Mouse (Mus musculus) heart, embryonic 16.5 days (tissue): ENCODE results near the gene Chst4. TPM values are rescaled to one million over a fixed set of nuclear protein-coding genes. Genes with fewer than 3 reads are reported as not detected.

ENCODE experiments used
- ATAC-seq: fragments of 200-750 bp; cut with Nextera tagmentation; replicated peaks from 2 replicates; pipeline ENCODE4 v1.8.0; 2017; ENCODE audit warnings: moderate number of reproducible peaks; ENCODE audit not compliant: insufficient read depth, low FRiP score; ENCODE audit errors: extremely low read depth
- H3K27ac ChIP-seq: fragments of 300-500 bp; sonication (generic); 2 replicates; pipeline ENCODE4 v1.5.1; 2014; ENCODE audit warnings: mild to moderate bottlenecking, low read length, control low read depth, moderate library complexity
- H3K27me3 ChIP-seq: fragments of 300-500 bp; sonication (generic); 2 replicates; pipeline ENCODE4 v1.6.1; 2014; ENCODE audit warnings: low read length, mixed read lengths; ENCODE audit not compliant: control insufficient read depth, insufficient read depth
- H3K36me3 ChIP-seq: fragments of 300-500 bp; sonication (generic); 2 replicates; pipeline ENCODE4 v1.6.1; 2014; ENCODE audit not compliant: control insufficient read depth, insufficient read depth
- H3K4me1 ChIP-seq: fragments of 300-500 bp; sonication (generic); 2 replicates; pipeline ENCODE4 v1.6.1; 2014; ENCODE audit warnings: low read length, mixed read lengths; ENCODE audit not compliant: control insufficient read depth, insufficient read depth
- H3K4me2 ChIP-seq: fragments of 300-500 bp; sonication (generic); 2 replicates; pipeline ENCODE4 v1.6.1; 2014; ENCODE audit warnings: low read depth, mild to moderate bottlenecking, control low read depth, low read length
- H3K4me3 ChIP-seq: fragments of 300-500 bp; sonication (generic); 2 replicates; pipeline ENCODE4 v1.5.1; 2014; ENCODE audit warnings: mild to moderate bottlenecking, control low read depth, low read length
- H3K9ac ChIP-seq: fragments of 300-500 bp; sonication (generic); 2 replicates; pipeline ENCODE4 v1.6.1; 2014; ENCODE audit warnings: low read length, control low read depth
- H3K9me3 ChIP-seq: fragments of 300-500 bp; sonication (generic); replicated peaks from 2 replicates; pipeline ENCODE4 v1.6.1; 2016; ENCODE audit warnings: low read length; ENCODE audit not compliant: control insufficient read depth
- WGBS: fragments of 180-500 bp; shearing (Covaris S2); extraction: QIAGEN DNeasy Blood & Tissue Kit; methylation state at CpG from one replicate; pipeline ENCODE4 v1.1.7; 2014; 5-methylcytosine and 5-hydroxymethylcytosine counted together
- polyA plus RNA-seq: library from polyadenylated mRNA; unstranded; fragments of >200 nt; fragmentation: Nextera tagmentation; extraction: Ambion mirVana; gene quantifications from 2 replicates; pipeline ENCODE4 v1.2.1, GENCODE M21; 2015

Chst4 gene
- polyA plus RNA-seq, 1 experiment from 2014 or later, result 2.1 TPM

GRCm38 (mm10) chr8:110022081-110022480, 17.5 kb downstream of the Chst4 start:
- no peaks in the 10 kb centered on the region for H3K36me3 ChIP-seq
- no peaks in the 10 kb centered on the region for H3K27me3 ChIP-seq
- WGBS, result 49% methylated on average over 6 of the region's 6 CpGs
- no peaks in the 10 kb centered on the region for H3K4me1 ChIP-seq
- no peak overlapping the region for H3K9ac ChIP-seq
- H3K4me2 ChIP-seq, result no peak overlapping the region
- no peaks in the 10 kb centered on the region for H3K9me3 ChIP-seq
- ATAC-seq, result no peak
- no peak overlapping the region for H3K27ac ChIP-seq
- H3K4me3 ChIP-seq, result no peak overlapping the region

GRCm38 (mm10) chr8:110010868-110011267, 28.7 kb downstream of the Chst4 start:
- Histone ChIP-seq H3K9ac (no peak overlapping the region), H3K9me3 (no peaks in the 10 kb centered on the region), H3K4me1 (no peaks in the 10 kb centered on the region), H3K36me3 (no peaks in the 10 kb centered on the region), H3K4me3 (no peak overlapping the region), H3K27ac (no peak overlapping the region), H3K27me3 (no peaks in the 10 kb centered on the region), H3K4me2 (no peak overlapping the region)
- no peak for ATAC-seq
- 29% methylated on average over 5 of the region's 5 CpGs for WGBS

- Histone ChIP-seq H3K4me2 (no peak overlapping the region), H3K4me1 (no peaks in the 10 kb centered on the region), H3K4me3 (no peak overlapping the region), H3K9me3 (no peaks in the 10 kb centered on the region), H3K36me3 (no peaks in the 10 kb centered on the region), H3K27ac (no peak overlapping the region), H3K9ac (no peak overlapping the region), H3K27me3 (no peaks in the 10 kb centered on the region)
- WGBS, result 59% methylated on average over 8 of the region's 8 CpGs
- no peak for ATAC-seq
Observed at GRCm38 (mm10) chr8:110008995-110009446, 30.5 kb downstream of the Chst4 start.

GRCm38 (mm10) chr8:110008228-110008994, 31.1 kb downstream of the Chst4 start:
- Histone ChIP-seq H3K4me3 (no peak overlapping the region), H3K4me2 (no peak overlapping the region), H3K9ac (no peak overlapping the region), H3K27ac (no peak overlapping the region), H3K27me3 (no peaks in the 10 kb centered on the region), H3K9me3 (no peaks in the 10 kb centered on the region), H3K36me3 (no peaks in the 10 kb centered on the region), H3K4me1 (no peaks in the 10 kb centered on the region)
- no peak for ATAC-seq
- WGBS, result 73% methylated on average over 26 of the region's 26 CpGs

- Histone ChIP-seq H3K4me2 (no peak overlapping the region), H3K27ac (no peak overlapping the region), H3K36me3 (no peaks in the 10 kb centered on the region), H3K27me3 (no peaks in the 10 kb centered on the region), H3K4me1 (no peaks in the 10 kb centered on the region), H3K9ac (no peak overlapping the region), H3K9me3 (no peaks in the 10 kb centered on the region), H3K4me3 (no peak overlapping the region)
- WGBS, result 61% methylated on average over 17 of the region's 17 CpGs
- ATAC-seq, result no peak
Observed at GRCm38 (mm10) chr8:110006312-110007023, 33.1 kb downstream of the Chst4 start.

- Histone ChIP-seq H3K9ac (no peak overlapping the region), H3K4me2 (no peak overlapping the region), H3K4me1 (no peaks in the 10 kb centered on the region), H3K9me3 (no peaks in the 10 kb centered on the region), H3K27ac (no peak overlapping the region), H3K27me3 (no peaks in the 10 kb centered on the region), H3K36me3 (no peaks in the 10 kb centered on the region), H3K4me3 (no peak overlapping the region)
- ATAC-seq, result no peak
- 70% methylated on average over 5 of the region's 5 CpGs for WGBS
Observed at GRCm38 (mm10) chr8:110004300-110004699, 35.2 kb downstream of the Chst4 start.

- no peak for ATAC-seq
- 34% methylated on average over 9 of the region's 9 CpGs for WGBS
- H3K9ac ChIP-seq, result no peak overlapping the region
- no peak overlapping the region for H3K4me2 ChIP-seq
- no peaks in the 10 kb centered on the region for H3K27me3 ChIP-seq
- no peaks in the 10 kb centered on the region for H3K4me1 ChIP-seq
- H3K36me3 ChIP-seq, result no peaks in the 10 kb centered on the region
- H3K27ac ChIP-seq, result no peak overlapping the region
- H3K9me3 ChIP-seq, result no peaks in the 10 kb centered on the region
- H3K4me3 ChIP-seq, result no peak overlapping the region
Observed at GRCm38 (mm10) chr8:110002953-110003352, 36.6 kb downstream of the Chst4 start.

- WGBS, result 80% methylated on average over 10 of the region's 10 CpGs
- no peak overlapping the region for H3K4me2 ChIP-seq
Observed at GRCm38 (mm10) chr8:109999974-110000373, 39.6 kb downstream of the Chst4 start.

GRCm38 (mm10) chr8:109998066-109998465, 41.5 kb downstream of the Chst4 start:
- Histone ChIP-seq H3K4me3 (no peak overlapping the region), H3K27me3 (no peaks in the 10 kb centered on the region), H3K36me3 (no peaks in the 10 kb centered on the region), H3K4me2 (no peak overlapping the region), H3K9me3 (no peaks in the 10 kb centered on the region), H3K9ac (no peak overlapping the region), H3K27ac (no peak overlapping the region), H3K4me1 (no peaks in the 10 kb centered on the region)
- WGBS, result 71% methylated on average over 7 of the region's 7 CpGs
- no peak for ATAC-seq

More at GRCm38 (mm10) chr8:109999974-110000373, 39.6 kb downstream of the Chst4 start:
- H3K36me3 ChIP-seq, result no peaks in the 10 kb centered on the region
- H3K9ac ChIP-seq, result no peak overlapping the region
- H3K9me3 ChIP-seq, result no peaks in the 10 kb centered on the region
- no peak overlapping the region for H3K27ac ChIP-seq
- no peaks in the 10 kb centered on the region for H3K4me1 ChIP-seq
- H3K4me3 ChIP-seq, result no peak overlapping the region
- H3K27me3 ChIP-seq, result no peaks in the 10 kb centered on the region
- ATAC-seq, result no peak
